Mouse (Mus musculus): ENCODE data around the gene Cdc42ep4. TPM values are rescaled to one million over a fixed set of nuclear protein-coding genes. Genes with fewer than 3 reads are reported as not detected.

The Cdc42ep4 gene
- polyA plus RNA-seq, 1 experiment from 2014 or later = 95.8 TPM

- no peak overlapping the region for H3K4me3 ChIP-seq
- H3K36me3 ChIP-seq = peaks cover 49% of the 10 kb centered on the region
- no peak overlapping the region for H3K9ac ChIP-seq
- no peaks in the 10 kb centered on the region for H3K9me3 ChIP-seq
- WGBS = 73% methylated on average over 6 of the region's 6 CpGs
- no peak for ATAC-seq (ENCODE audit: low FRiP score, low read depth)
- H3K27me3 ChIP-seq (replicated peaks) = no peaks in the 10 kb centered on the region
- no peak overlapping the region for H3K27ac ChIP-seq
- no peak overlapping the region for H3K4me2 ChIP-seq (replicated peaks)
- peaks cover 28% of the 10 kb centered on the region for H3K4me1 ChIP-seq
Observed at GRCm38 (mm10) chr11:113727992-113728391, 23.7 kb downstream of the Cdc42ep4 start.

GRCm38 (mm10) chr11:113726994-113727888, 24.4 kb downstream of the Cdc42ep4 start:
- Histone ChIP-seq H3K4me3 (no peak overlapping the region), H3K4me2 (replicated peaks) (no peak overlapping the region), H3K36me3 (peaks cover 49% of the 10 kb centered on the region), H3K27me3 (replicated peaks) (no peaks in the 10 kb centered on the region), H3K27ac (no peak overlapping the region), H3K9ac (no peak overlapping the region), H3K9me3 (no peaks in the 10 kb centered on the region), H3K4me1 (peaks cover 28% of the 10 kb centered on the region)
- no peak for ATAC-seq (ENCODE audit: low FRiP score, low read depth)
- 84% methylated on average over 14 of the region's 14 CpGs for WGBS

GRCm38 (mm10) chr11:113725235-113726048, 26.2 kb downstream of the Cdc42ep4 start:
- Histone ChIP-seq H3K4me3 (no peak overlapping the region), H3K4me1 (peaks cover 28% of the 10 kb centered on the region), H3K36me3 (peaks cover 49% of the 10 kb centered on the region), H3K4me2 (replicated peaks) (no peak overlapping the region), H3K9me3 (no peaks in the 10 kb centered on the region), H3K27me3 (replicated peaks) (no peaks in the 10 kb centered on the region), H3K9ac (no peak overlapping the region), H3K27ac (no peak overlapping the region)
- ATAC-seq (ENCODE audit: low FRiP score, low read depth) = no peak
- WGBS = 64% methylated on average over 4 of the region's 4 CpGs

DNA sequence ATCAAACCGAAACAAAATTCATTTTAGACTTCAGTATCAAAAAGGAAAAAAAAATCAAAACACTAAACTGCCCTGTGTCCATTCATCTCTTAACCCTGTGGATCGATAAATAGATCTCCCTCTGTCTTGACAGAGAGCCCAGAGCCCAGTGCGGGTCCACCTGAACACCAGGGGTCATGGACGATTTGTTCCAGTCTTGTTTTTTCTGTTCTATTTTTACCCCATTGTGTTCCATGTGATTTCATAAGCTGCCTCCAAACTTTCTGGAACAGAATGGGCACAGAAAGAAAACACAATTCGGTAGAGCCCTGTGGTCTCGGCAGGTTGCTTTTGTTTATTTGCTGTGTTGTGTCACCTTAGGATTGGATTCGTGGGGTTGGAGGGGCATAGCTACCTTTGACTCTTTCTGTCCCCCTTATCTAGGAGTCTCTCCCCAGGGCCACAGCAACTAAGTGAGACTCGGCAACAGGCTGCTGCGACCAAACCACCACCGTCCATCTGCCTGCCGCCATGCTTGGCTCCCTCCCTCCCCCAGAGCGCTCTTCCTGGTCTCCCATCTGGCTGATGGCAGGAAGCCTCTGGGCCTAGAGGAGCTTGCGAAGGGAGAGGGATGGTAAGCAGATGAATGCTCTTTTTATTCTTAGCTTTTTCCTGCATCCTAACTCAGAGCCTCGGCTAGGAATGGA, 29.1 kb downstream of the Cdc42ep4 start:
- Histone ChIP-seq H3K27me3 (replicated peaks) (no peaks in the 10 kb centered on the region), H3K4me1 (peaks cover 10% of the 10 kb centered on the region), H3K9me3 (no peaks in the 10 kb centered on the region), H3K4me2 (replicated peaks) (no peak overlapping the region), H3K9ac (no peak overlapping the region), H3K4me3 (no peak overlapping the region), H3K27ac (no peak overlapping the region), H3K36me3 (peaks cover 30% of the 10 kb centered on the region)
- 71% methylated on average over 14 of the region's 14 CpGs for WGBS
- ATAC-seq (ENCODE audit: low FRiP score, low read depth) = no peak

DNA sequence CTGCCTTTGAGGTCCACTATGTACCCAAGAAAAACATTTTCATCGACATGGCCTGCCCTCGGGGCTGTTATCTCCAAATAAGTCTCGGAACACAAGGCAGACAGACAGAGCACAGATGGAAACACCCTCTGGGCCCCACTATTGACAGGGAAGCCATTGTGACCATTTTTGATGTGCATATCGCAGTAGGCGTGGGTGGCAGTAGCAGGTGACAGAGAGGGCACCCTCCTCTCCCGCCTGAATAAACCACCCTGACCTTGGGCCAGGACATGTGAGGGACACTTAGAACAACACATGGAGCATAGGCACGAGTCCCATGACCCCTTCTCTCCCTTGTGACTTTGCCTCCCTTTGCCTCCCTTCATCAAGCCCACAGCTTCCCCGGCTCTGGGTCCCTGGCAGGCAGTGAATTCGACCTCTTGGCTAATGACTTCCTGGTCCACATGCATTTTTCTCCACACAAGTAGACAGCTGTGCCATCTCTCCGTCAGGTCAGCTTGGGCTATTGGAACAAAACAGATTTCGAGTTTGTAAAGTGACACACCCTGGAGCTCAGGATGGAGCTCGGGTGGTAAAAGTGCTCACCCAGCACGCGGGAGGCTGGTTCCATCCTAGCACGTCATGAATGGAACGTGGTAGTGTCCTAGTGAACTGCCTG, 33.8 kb downstream of the Cdc42ep4 start:
- Histone ChIP-seq H3K27me3 (replicated peaks) (no peaks in the 10 kb centered on the region), H3K4me3 (no peak overlapping the region), H3K36me3 (no peaks in the 10 kb centered on the region), H3K9me3 (no peaks in the 10 kb centered on the region), H3K27ac (no peak overlapping the region), H3K9ac (no peak overlapping the region), H3K4me1 (no peaks in the 10 kb centered on the region; the same call in 1 of the 2 replicates), H3K4me2 (replicated peaks) (no peak overlapping the region)
- ATAC-seq (ENCODE audit: low FRiP score, low read depth) = no peak
- 57% methylated on average over 16 of the region's 16 CpGs for WGBS

DNA sequence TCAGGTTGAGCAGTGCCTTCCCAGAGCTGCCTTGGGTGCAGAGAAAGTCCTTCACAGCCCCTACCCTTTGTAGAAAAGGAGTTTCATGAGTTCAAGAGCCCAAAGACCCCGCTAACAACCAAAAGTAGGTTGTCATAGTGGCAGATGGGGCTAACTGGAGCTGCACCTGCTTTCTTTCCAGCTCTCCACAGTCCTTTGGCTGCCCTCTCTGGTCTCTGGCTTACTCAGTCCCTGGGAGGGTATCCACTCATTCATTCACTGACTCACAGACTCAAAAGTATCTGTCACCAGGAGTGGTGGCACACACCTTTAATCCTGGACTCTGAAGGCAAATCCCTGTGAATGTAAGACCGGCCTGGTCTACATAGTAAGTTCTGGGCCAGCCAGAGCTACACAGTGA, 35.5 kb downstream of the Cdc42ep4 start:
- WGBS = 98% methylated on average over 2 of the region's 2 CpGs
- Histone ChIP-seq H3K9ac (no peak overlapping the region), H3K27ac (no peak overlapping the region), H3K36me3 (no peaks in the 10 kb centered on the region), H3K4me2 (replicated peaks) (no peak overlapping the region), H3K4me1 (peaks cover under 1% of the 10 kb centered on the region; the same call in 1 of the 2 replicates), H3K27me3 (replicated peaks) (no peaks in the 10 kb centered on the region), H3K4me3 (no peak overlapping the region), H3K9me3 (no peaks in the 10 kb centered on the region)
- ATAC-seq (ENCODE audit: low FRiP score, low read depth) = no peak

- Histone ChIP-seq H3K27me3 (replicated peaks) (no peaks in the 10 kb centered on the region), H3K4me2 (replicated peaks) (no peak overlapping the region), H3K27ac (no peak overlapping the region), H3K9me3 (no peaks in the 10 kb centered on the region), H3K9ac (no peak overlapping the region), H3K4me3 (no peak overlapping the region), H3K4me1 (peaks cover 10% of the 10 kb centered on the region), H3K36me3 (no peaks in the 10 kb centered on the region)
- ATAC-seq (ENCODE audit: low FRiP score, low read depth) = no peak
- WGBS = 73% methylated on average over 7 of the region's 7 CpGs
Observed at GRCm38 (mm10) chr11:113715078-113715674, 36.5 kb downstream of the Cdc42ep4 start.

DNA sequence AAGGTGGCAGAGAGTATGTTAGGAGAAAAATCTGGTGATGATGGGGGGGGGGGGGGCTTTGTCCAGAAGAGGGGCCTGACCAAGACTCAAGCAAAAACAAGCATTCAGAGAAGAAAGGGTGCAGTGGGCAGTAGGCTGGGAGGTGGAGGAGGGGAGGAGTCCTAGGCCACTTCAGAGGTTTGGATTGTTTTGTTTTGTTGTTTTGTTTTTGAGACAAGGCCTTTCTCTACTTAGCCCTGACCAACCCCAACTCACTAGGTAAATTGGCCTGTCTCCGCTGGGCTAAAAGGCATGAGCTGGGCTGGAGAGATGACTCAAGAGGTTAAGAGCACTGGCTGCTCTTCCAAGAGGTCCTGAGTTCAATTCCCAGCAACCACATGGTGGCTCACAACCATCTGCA, 40.6 kb downstream of the Cdc42ep4 start:
- H3K9ac ChIP-seq = no peak overlapping the region
- H3K4me2 ChIP-seq (replicated peaks) = peak overlapping the region; percentile 27; the same call in 1 of the 2 replicates
- no peak overlapping the region for H3K4me3 ChIP-seq
- H3K27me3 ChIP-seq (replicated peaks) = peaks cover 10% of the 10 kb centered on the region
- H3K4me1 ChIP-seq = peaks cover 25% of the 10 kb centered on the region
- 31% methylated on average over 1 of the region's 1 CpGs for WGBS
- no peak for ATAC-seq (ENCODE audit: low FRiP score, low read depth)
- no peak overlapping the region for H3K27ac ChIP-seq
- H3K36me3 ChIP-seq = no peaks in the 10 kb centered on the region
- no peaks in the 10 kb centered on the region for H3K9me3 ChIP-seq

- WGBS = 2% methylated on average over 10 of the region's 10 CpGs
- H3K4me2 ChIP-seq (replicated peaks) = peak overlapping the region; percentile 27; the same call in 1 of the 2 replicates
- H3K9ac ChIP-seq = peak overlapping the region; percentile 45; the same call in 1 of the 2 replicates
- H3K9me3 ChIP-seq = no peaks in the 10 kb centered on the region
- no peak overlapping the region for H3K4me3 ChIP-seq
- H3K27me3 ChIP-seq (replicated peaks) = peaks cover 10% of the 10 kb centered on the region
- ATAC-seq (ENCODE audit: low FRiP score, low read depth) = peak; percentile 63
- peak overlapping the region; percentile 62; the same call in 1 of the 2 replicates for H3K27ac ChIP-seq
- peaks cover 25% of the 10 kb centered on the region for H3K4me1 ChIP-seq
- H3K36me3 ChIP-seq = no peaks in the 10 kb centered on the region
Observed at GRCm38 (mm10) chr11:113710257-113710777, 41.4 kb downstream of the Cdc42ep4 start.

- peak; percentile 78 for ATAC-seq (ENCODE audit: low FRiP score, low read depth)
- Histone ChIP-seq H3K4me1 (peaks cover 25% of the 10 kb centered on the region), H3K9me3 (no peaks in the 10 kb centered on the region), H3K27ac (peak within 1 kb of the TSS; percentile 62; the same call in 1 of the 2 replicates), H3K4me2 (replicated peaks) (peak within 1 kb of the TSS; percentile 27; the same call in 1 of the 2 replicates), H3K9ac (peak within 1 kb of the TSS; percentile 45), H3K36me3 (no peaks in the 10 kb centered on the region), H3K27me3 (replicated peaks) (peaks cover 10% of the 10 kb centered on the region), H3K4me3 (no peak within 1 kb of the TSS)
- 2% methylated on average over 11 of the region's 11 CpGs for WGBS
Observed at GRCm38 (mm10) chr11:113709731-113710256, 41.9 kb downstream of the Cdc42ep4 start, which contains the start of gene Cpsf4l. TSS of gene Cpsf4l (minus strand) at chr11:113710017.
